Mouse (Mus musculus) G1E (cell line): ENCODE results near the gene Carns1.

Source experiments
- CTCF ChIP-seq: IDR thresholded peaks from 2 replicates; pipeline ENCODE4 v1.5.1; 2012; ENCODE audit warnings: low read depth, low read length, inconsistent platforms, mixed read lengths
- GATA1 ChIP-seq: IDR thresholded peaks from 2 replicates; pipeline ENCODE4 v1.6.1; 2012; ENCODE audit warnings: borderline replicate concordance, low read length, inconsistent platforms, mixed read lengths
- GATA2 ChIP-seq: IDR thresholded peaks from 2 replicates; pipeline ENCODE4 v1.6.1; 2012; ENCODE audit warnings: low read depth, low read length, inconsistent platforms, borderline replicate concordance

GRCm38 (mm10) chr19:4211891-4212588 lies 36.8 kb upstream of the Carns1 start:
- TF ChIP-seq CTCF (no peak), GATA1 (no peak), GATA2 (no peak)
